Mouse (Mus musculus): ENCODE measurements around the gene Dlg5. TPM values are rescaled to one million over a fixed set of nuclear protein-coding genes. Genes with fewer than 3 reads are reported as not detected.

The Dlg5 gene
- total RNA-seq, 2 experiments from 2014 or later, result 31.9 to 37.6 TPM

GRCm38 (mm10) chr14:24106734-24107133 is 139.0 kb downstream of the Dlg5 start:
- DNase-seq, result peak; percentile 15

- DNase-seq, result no peak
These were observed 146.9 kb downstream of the Dlg5 start for GRCm38 (mm10) chr14:24098828-24099227.

GRCm38 (mm10) chr14:24094656-24095055 is 151.1 kb downstream of the Dlg5 start:
- DNase-seq, result no peak

- no peak for DNase-seq
These were observed 152.5 kb downstream of the Dlg5 start for GRCm38 (mm10) chr14:24093221-24093620.

GRCm38 (mm10) chr14:24092391-24092790 is 153.3 kb downstream of the Dlg5 start:
- DNase-seq, result no peak

- no peak for DNase-seq
These were observed 154.9 kb downstream of the Dlg5 start for GRCm38 (mm10) chr14:24090790-24091189.

GRCm38 (mm10) chr14:24089181-24089580 is 156.5 kb downstream of the Dlg5 start:
- DNase-seq, result peak; percentile 30

GRCm38 (mm10) chr14:24087430-24087829 is 158.3 kb downstream of the Dlg5 start:
- no peak for DNase-seq

GRCm38 (mm10) chr14:24086481-24086880 is 159.2 kb downstream of the Dlg5 start:
- no peak for DNase-seq

Small RNA genes lying within 50 kb of the gene (microRNA-seq; reads per million reads assigned to microRNA genes)
- not detected for gene Mir7210

Other genes starting within 250 kb of the Dlg5 start
- gene Kcnma1, start 231.4 kb downstream of the Dlg5 start, total RNA-seq (2021), result 10 to 100 TPM; 27.2 to 48.2 TPM
- gene E330034G19Rik, start 47.3 kb upstream of the Dlg5 start, total RNA-seq (2021), result not detected
- gene Polr3a, start 241.1 kb upstream of the Dlg5 start, total RNA-seq (2021), result 10 to 100 TPM; 17.9 to 21.4 TPM
- 1,000 to 10,000 TPM; 1,547 to 1,559 TPM for gene Rps24, start 241.2 kb upstream of the Dlg5 start, total RNA-seq (2021)